Mouse (Mus musculus) forebrain, embryonic 16.5 days (tissue): ENCODE data around the gene Sf3b3. TPM values are rescaled to one million over a fixed set of nuclear protein-coding genes. Genes with fewer than 3 reads are reported as not detected.

Experiments
- ATAC-seq: fragments of 200-750 bp; cut with Nextera tagmentation; 2 replicates; pipeline ENCODE4 v1.8.0; 2017; ENCODE audit warnings: mild to moderate bottlenecking, moderate library complexity
- H3K27ac ChIP-seq: fragments of 300-500 bp; sonication (generic); 2 replicates; pipeline ENCODE4 v1.5.1; 2014; ENCODE audit warnings: low read length, control low read depth
- H3K27me3 ChIP-seq: fragments of 300-500 bp; sonication (generic); replicated peaks from 2 replicates; pipeline ENCODE4 v1.6.1; 2014; ENCODE audit warnings: low read length; ENCODE audit not compliant: control insufficient read depth, insufficient read depth
- H3K36me3 ChIP-seq: fragments of 300-500 bp; sonication (generic); 2 replicates; pipeline ENCODE4 v1.6.1; 2014; ENCODE audit not compliant: control insufficient read depth, insufficient read depth
- H3K4me1 ChIP-seq: fragments of 300-500 bp; sonication (generic); replicated peaks from 2 replicates; pipeline ENCODE4 v1.6.1; 2014; ENCODE audit warnings: low read length; ENCODE audit not compliant: control insufficient read depth, insufficient read depth
- H3K4me2 ChIP-seq: fragments of 300-500 bp; sonication (generic); 2 replicates; pipeline ENCODE4 v1.6.1; 2014; ENCODE audit warnings: mild to moderate bottlenecking, low read length, control low read depth
- H3K4me3 ChIP-seq: fragments of 300-500 bp; sonication (generic); replicated peaks from 2 replicates; pipeline ENCODE4 v1.5.1; 2014; ENCODE audit warnings: mild to moderate bottlenecking, low read length, control low read depth
- H3K9ac ChIP-seq: fragments of 300-500 bp; sonication (generic); replicated peaks from 2 replicates; pipeline ENCODE4 v1.6.1; 2014; ENCODE audit warnings: low read depth, low read length, control low read depth
- H3K9me3 ChIP-seq: fragments of 300-500 bp; sonication (generic); 2 replicates; pipeline ENCODE4 v1.6.1; 2016; ENCODE audit warnings: low read length; ENCODE audit not compliant: control insufficient read depth
- WGBS: fragments of 180-500 bp; shearing (Covaris S2); extraction: QIAGEN DNeasy Blood & Tissue Kit; methylation state at CpG from one replicate; pipeline ENCODE4 v1.1.7; 2014; 5-methylcytosine and 5-hydroxymethylcytosine counted together
- polyA plus RNA-seq: library from polyadenylated mRNA; unstranded; fragments of >200 nt; fragmentation: Nextera tagmentation; extraction: Ambion mirVana; gene quantifications from 2 replicates; pipeline ENCODE4 v1.2.1, GENCODE M21; 2015

Sf3b3 gene
- polyA plus RNA-seq, 1 experiment from 2014 or later, result 124 TPM

GRCm38 (mm10) chr8:110774725-110775124 lies 71.9 kb downstream of the Sf3b3 start:
- Histone ChIP-seq H3K27ac (no peak overlapping the region), H3K27me3 (no peaks in the 10 kb centered on the region; the same call in 1 of the 2 replicates), H3K36me3 (no peaks in the 10 kb centered on the region), H3K9me3 (no peaks in the 10 kb centered on the region), H3K4me1 (no peaks in the 10 kb centered on the region), H3K4me3 (no peak overlapping the region), H3K4me2 (no peak overlapping the region), H3K9ac (no peak overlapping the region)
- WGBS, result 86% methylated on average over 6 of the region's 6 CpGs
- ATAC-seq, result no peak

GRCm38 (mm10) chr8:110774047-110774446 lies 72.5 kb downstream of the Sf3b3 start:
- no peak for ATAC-seq
- Histone ChIP-seq H3K9ac (no peak overlapping the region), H3K27ac (no peak overlapping the region), H3K9me3 (no peaks in the 10 kb centered on the region), H3K4me1 (no peaks in the 10 kb centered on the region), H3K4me3 (no peak overlapping the region), H3K4me2 (no peak overlapping the region), H3K27me3 (no peaks in the 10 kb centered on the region; the same call in 1 of the 2 replicates), H3K36me3 (no peaks in the 10 kb centered on the region)
- 90% methylated on average over 3 of the region's 3 CpGs for WGBS

- no peak for ATAC-seq
- H3K9ac ChIP-seq, result no peak overlapping the region
- no peaks in the 10 kb centered on the region for H3K36me3 ChIP-seq
- no peak overlapping the region for H3K4me2 ChIP-seq
- H3K27me3 ChIP-seq, result no peaks in the 10 kb centered on the region; the same call in 1 of the 2 replicates
- no peak overlapping the region for H3K27ac ChIP-seq
- H3K4me3 ChIP-seq, result no peak overlapping the region
- H3K9me3 ChIP-seq, result no peaks in the 10 kb centered on the region
- no peaks in the 10 kb centered on the region for H3K4me1 ChIP-seq
- 75% methylated on average over 7 of the region's 7 CpGs for WGBS
Measured at GRCm38 (mm10) chr8:110772452-110772851, 74.1 kb downstream of the Sf3b3 start.

GRCm38 (mm10) chr8:110767261-110767660 lies 79.3 kb downstream of the Sf3b3 start:
- no peak overlapping the region for H3K27ac ChIP-seq
- no peaks in the 10 kb centered on the region for H3K9me3 ChIP-seq
- no peak for ATAC-seq
- no peaks in the 10 kb centered on the region for H3K4me1 ChIP-seq
- H3K4me2 ChIP-seq, result no peak overlapping the region
- H3K4me3 ChIP-seq, result no peak overlapping the region
- WGBS, result 82% methylated on average over 6 of the region's 6 CpGs
- H3K9ac ChIP-seq, result no peak overlapping the region
- H3K27me3 ChIP-seq, result no peaks in the 10 kb centered on the region; the same call in 1 of the 2 replicates
- no peaks in the 10 kb centered on the region for H3K36me3 ChIP-seq

- Histone ChIP-seq H3K36me3 (no peaks in the 10 kb centered on the region), H3K27ac (no peak overlapping the region), H3K4me2 (no peak overlapping the region), H3K4me1 (no peaks in the 10 kb centered on the region), H3K9me3 (no peaks in the 10 kb centered on the region), H3K9ac (no peak overlapping the region), H3K27me3 (no peaks in the 10 kb centered on the region), H3K4me3 (no peak overlapping the region)
- 51% methylated on average over 3 of the region's 3 CpGs for WGBS
- no peak for ATAC-seq
Measured at GRCm38 (mm10) chr8:110764671-110765070, 81.9 kb downstream of the Sf3b3 start.

GRCm38 (mm10) chr8:110761988-110762387 lies 84.6 kb downstream of the Sf3b3 start:
- Histone ChIP-seq H3K36me3 (no peaks in the 10 kb centered on the region), H3K4me2 (no peak overlapping the region), H3K4me1 (no peaks in the 10 kb centered on the region), H3K27ac (no peak overlapping the region), H3K4me3 (no peak overlapping the region), H3K9ac (no peak overlapping the region), H3K27me3 (no peaks in the 10 kb centered on the region), H3K9me3 (no peaks in the 10 kb centered on the region)
- 69% methylated on average over 6 of the region's 6 CpGs for WGBS
- no peak for ATAC-seq

GRCm38 (mm10) chr8:110761185-110761584 lies 85.4 kb downstream of the Sf3b3 start:
- no peaks in the 10 kb centered on the region for H3K9me3 ChIP-seq
- H3K27me3 ChIP-seq, result no peaks in the 10 kb centered on the region
- H3K4me3 ChIP-seq, result no peak overlapping the region
- H3K4me1 ChIP-seq, result no peaks in the 10 kb centered on the region
- no peak overlapping the region for H3K4me2 ChIP-seq
- H3K27ac ChIP-seq, result no peak overlapping the region
- no peaks in the 10 kb centered on the region for H3K36me3 ChIP-seq
- no peak overlapping the region for H3K9ac ChIP-seq
- ATAC-seq, result no peak
- WGBS, result 52% methylated on average over 5 of the region's 5 CpGs

GRCm38 (mm10) chr8:110760280-110760940 lies 86.2 kb downstream of the Sf3b3 start:
- H3K27ac ChIP-seq, result no peak overlapping the region

More at GRCm38 (mm10) chr8:110760280-110760940, 86.2 kb downstream of the Sf3b3 start:
- no peaks in the 10 kb centered on the region for H3K4me1 ChIP-seq
- no peaks in the 10 kb centered on the region for H3K9me3 ChIP-seq
- H3K4me2 ChIP-seq, result no peak overlapping the region
- no peak for ATAC-seq
- no peaks in the 10 kb centered on the region for H3K27me3 ChIP-seq
- H3K36me3 ChIP-seq, result no peaks in the 10 kb centered on the region
- H3K4me3 ChIP-seq, result no peak overlapping the region
- no peak overlapping the region for H3K9ac ChIP-seq
- 79% methylated on average over 7 of the region's 7 CpGs for WGBS
